Mouse (Mus musculus) limb, embryonic 15.5 days (tissue): Measurements from ENCODE around the gene Frmd7. TPM values are rescaled to one million over a fixed set of nuclear protein-coding genes. Genes with fewer than 3 reads are reported as not detected.

Experiments
- ATAC-seq: fragments of 200-750 bp; cut with Nextera tagmentation; 2 replicates; pipeline ENCODE4 v1.8.0; 2017; ENCODE audit warnings: low read depth, moderate TSS enrichment; ENCODE audit not compliant: insufficient number of reproducible peaks, low FRiP score, low TSS enrichment
- H3K27ac ChIP-seq: fragments of 300-500 bp; sonication (generic); 2 replicates; pipeline ENCODE4 v1.5.1; 2015; ENCODE audit warnings: moderate library complexity, mild to moderate bottlenecking, inconsistent platforms
- H3K27me3 ChIP-seq: fragments of 300-500 bp; sonication (generic); 2 replicates; pipeline ENCODE4 v1.6.1; 2015; ENCODE audit warnings: inconsistent platforms
- H3K36me3 ChIP-seq: fragments of 300-500 bp; sonication (generic); 2 replicates; pipeline ENCODE4 v1.6.1; 2015; ENCODE audit warnings: inconsistent platforms
- H3K4me1 ChIP-seq: fragments of 300-500 bp; sonication (generic); 2 replicates; pipeline ENCODE4 v1.6.1; 2015; ENCODE audit warnings: inconsistent platforms
- H3K4me2 ChIP-seq: fragments of 300-500 bp; sonication (generic); 2 replicates; pipeline ENCODE4 v1.6.1; 2015; ENCODE audit warnings: mild to moderate bottlenecking, inconsistent platforms
- H3K4me3 ChIP-seq: fragments of 300-500 bp; sonication (generic); 2 replicates; pipeline ENCODE4 v1.5.1; 2015; ENCODE audit warnings: mild to moderate bottlenecking, inconsistent platforms
- H3K9ac ChIP-seq: fragments of 300-500 bp; sonication (generic); 2 replicates; pipeline ENCODE4 v1.6.1; 2015; ENCODE audit warnings: inconsistent platforms
- H3K9me3 ChIP-seq: fragments of 300-500 bp; sonication (generic); 2 replicates; pipeline ENCODE4 v1.6.1; 2016; ENCODE audit warnings: inconsistent platforms
- WGBS: fragments of 180-500 bp; shearing (Covaris S2); methylation state at CpG from one replicate; pipeline ENCODE4 v1.1.7; 2015; 5-methylcytosine and 5-hydroxymethylcytosine counted together
- polyA plus RNA-seq: library from polyadenylated mRNA; unstranded; fragments of >200 nt; fragmentation: Nextera tagmentation; extraction: Ambion mirVana; gene quantifications from 2 replicates; pipeline ENCODE4 v1.2.1, GENCODE M21; 2015

Frmd7 gene
- polyA plus RNA-seq, 1 experiment from 2014 or later: 0.12 TPM

DNA sequence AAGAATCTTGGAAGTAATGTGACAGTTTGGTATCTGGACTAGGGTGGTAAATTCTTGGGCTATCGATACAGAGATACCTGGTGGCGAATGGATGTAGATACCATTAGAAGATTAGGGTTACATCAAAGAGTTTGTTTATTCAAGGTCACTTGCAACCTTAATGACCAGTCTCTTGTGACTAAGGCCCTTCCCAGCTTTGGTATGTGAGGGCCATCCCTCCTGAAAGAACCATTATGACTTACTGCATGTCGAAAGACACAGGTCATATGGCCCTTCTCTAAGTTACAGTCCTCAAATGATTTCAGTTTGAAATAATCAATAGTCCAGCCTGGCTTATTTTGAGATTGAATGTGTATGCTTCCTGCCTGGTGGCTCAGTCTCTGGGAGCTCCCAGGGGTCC, 5.4 kb downstream of the Frmd7 start:
- 78% methylated on average over 3 of the region's 3 CpGs for WGBS
- no peak overlapping the region for H3K4me2 ChIP-seq
- no peak for ATAC-seq

DNA sequence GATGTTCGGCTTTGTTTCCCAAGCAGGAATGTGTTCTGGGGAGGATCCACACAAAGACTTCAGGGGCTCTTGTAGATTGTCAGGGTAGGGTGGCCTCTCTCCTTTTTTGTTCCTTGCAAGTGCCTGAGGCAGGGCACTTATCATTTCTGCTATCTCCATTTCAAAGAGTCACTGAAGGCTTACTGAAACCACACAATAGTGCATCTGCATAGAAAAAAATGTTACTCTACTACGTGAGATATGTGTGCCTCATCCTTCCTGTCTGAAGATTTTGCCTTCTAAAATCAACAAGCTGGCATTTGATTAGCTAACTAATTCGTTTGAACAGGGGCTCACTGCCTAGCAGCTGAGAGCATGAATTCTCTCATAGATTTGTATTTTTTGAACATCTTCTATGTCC, 12.2 kb downstream of the Frmd7 start:
- no peak for ATAC-seq
- no peak overlapping the region for H3K4me3 ChIP-seq
- 54% methylated on average over 3 of the region's 3 CpGs for WGBS
- no peaks in the 10 kb centered on the region for H3K36me3 ChIP-seq
- H3K27ac ChIP-seq: no peak overlapping the region
- no peak overlapping the region for H3K4me2 ChIP-seq
- peaks cover 7% of the 10 kb centered on the region for H3K27me3 ChIP-seq
- H3K4me1 ChIP-seq: no peaks in the 10 kb centered on the region
- H3K9me3 ChIP-seq: no peaks in the 10 kb centered on the region
- no peak overlapping the region for H3K9ac ChIP-seq

More for the DNA sequence above, 5.4 kb downstream of the Frmd7 start:
- H3K4me1 ChIP-seq: no peaks in the 10 kb centered on the region
- H3K36me3 ChIP-seq: no peaks in the 10 kb centered on the region
- no peaks in the 10 kb centered on the region for H3K9me3 ChIP-seq
- H3K4me3 ChIP-seq: no peak overlapping the region
- H3K27me3 ChIP-seq: no peaks in the 10 kb centered on the region; the same call in 1 of the 2 replicates
- no peak overlapping the region for H3K27ac ChIP-seq
- no peak overlapping the region for H3K9ac ChIP-seq

DNA sequence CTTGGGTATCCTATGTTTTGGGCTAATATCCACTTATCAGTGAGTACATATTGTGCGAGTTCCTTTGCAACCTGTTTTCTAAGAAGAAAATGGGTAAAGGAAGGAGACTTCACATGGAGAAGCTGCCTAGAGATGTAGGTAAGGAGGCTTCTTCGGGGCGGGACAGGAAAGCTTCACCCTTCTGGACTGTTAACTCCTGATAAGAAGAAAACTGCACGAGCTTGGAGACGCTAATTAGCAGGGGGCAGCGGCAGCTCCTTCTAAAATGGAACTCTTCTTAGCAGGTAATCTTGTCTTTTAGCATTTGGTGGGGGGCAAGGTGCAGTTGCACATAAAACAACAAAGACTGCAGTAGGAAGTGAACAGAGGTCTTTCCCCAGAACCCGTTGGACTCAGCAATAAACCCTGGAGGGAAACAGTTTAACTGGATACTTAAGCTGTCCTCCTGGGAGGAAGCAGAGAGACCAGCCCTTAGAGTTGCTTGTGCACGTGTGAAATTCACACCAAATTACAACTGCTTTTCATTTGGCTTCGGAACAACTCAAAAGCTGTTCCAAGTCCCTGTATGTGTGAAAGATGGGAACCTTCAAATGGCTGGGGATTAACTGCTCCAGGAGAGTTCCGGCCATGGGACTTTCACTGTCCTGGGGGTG, 15.5 kb downstream of the Frmd7 start:
- Histone ChIP-seq H3K36me3 (no peaks in the 10 kb centered on the region), H3K9me3 (no peaks in the 10 kb centered on the region), H3K27ac (no peak overlapping the region), H3K9ac (no peak overlapping the region), H3K4me1 (no peaks in the 10 kb centered on the region), H3K27me3 (peaks cover 7% of the 10 kb centered on the region; the same call in 1 of the 2 replicates), H3K4me3 (no peak overlapping the region), H3K4me2 (no peak overlapping the region)
- WGBS: 52% methylated on average over 10 of the region's 10 CpGs
- no peak for ATAC-seq

DNA sequence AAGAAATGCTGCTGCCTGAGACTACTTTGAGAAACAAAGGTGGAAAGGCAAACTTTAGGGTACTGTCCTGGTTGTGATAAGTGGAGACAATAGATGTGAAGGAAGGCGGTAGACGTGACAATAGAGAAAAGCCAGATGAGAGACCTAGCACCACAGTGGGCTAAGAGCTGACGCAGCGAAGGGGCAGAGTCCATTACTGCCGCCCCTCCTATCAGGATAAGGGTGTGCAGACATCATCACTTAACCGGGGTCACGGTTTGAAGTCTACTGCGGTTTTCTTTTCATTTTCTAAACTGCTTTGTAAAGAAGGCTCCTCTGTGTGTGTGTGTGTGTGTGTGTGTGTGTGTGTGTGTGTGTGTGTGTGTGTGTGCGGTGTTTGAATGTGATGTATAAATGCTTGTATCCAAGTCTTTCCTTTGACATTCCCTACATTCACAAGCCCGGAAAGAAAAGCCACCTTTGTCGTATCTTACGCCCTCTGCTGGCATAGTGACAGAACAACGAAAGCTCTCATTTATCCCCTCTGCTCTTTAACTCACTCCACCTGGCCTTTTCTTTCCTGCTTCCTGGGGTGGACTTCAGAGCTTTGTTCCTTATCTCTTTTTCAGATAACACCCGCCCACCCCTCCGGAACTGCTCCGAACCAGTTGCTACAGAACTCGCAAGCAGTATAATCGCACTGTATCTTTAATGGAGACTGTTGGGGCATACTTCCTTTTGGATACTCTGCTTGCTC, 17.7 kb downstream of the Frmd7 start:
- WGBS: 57% methylated on average over 18 of the region's 18 CpGs
- Histone ChIP-seq H3K4me2 (no peak overlapping the region), H3K4me3 (no peak overlapping the region), H3K4me1 (no peaks in the 10 kb centered on the region), H3K36me3 (no peaks in the 10 kb centered on the region), H3K9ac (no peak overlapping the region), H3K9me3 (no peaks in the 10 kb centered on the region), H3K27ac (no peak overlapping the region), H3K27me3 (0 out of 2 replicates have a peak, but pooled peaks cover 4% of the 10 kb centered on the region)
- no peak for ATAC-seq

DNA sequence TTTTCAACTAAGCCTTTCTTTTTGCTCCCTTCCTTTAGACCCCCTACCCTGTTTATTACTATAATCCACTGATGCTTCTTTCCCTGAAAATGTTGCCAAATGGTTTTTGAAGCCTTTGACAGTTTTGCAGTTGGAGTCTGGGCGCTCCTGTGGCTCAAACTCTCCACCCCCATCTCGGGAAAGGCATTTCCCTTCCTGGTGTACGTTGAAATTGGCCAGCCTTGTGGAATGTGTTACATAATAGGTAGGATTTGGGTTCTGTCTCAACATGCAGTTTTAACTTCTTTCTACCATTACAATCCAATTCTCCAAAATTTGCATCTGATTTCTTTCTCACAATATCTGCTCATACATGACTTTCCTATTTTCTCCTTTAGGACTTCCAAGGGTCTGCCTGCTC, 23.8 kb downstream of the Frmd7 start:
- ATAC-seq: no peak
- Histone ChIP-seq H3K36me3 (no peaks in the 10 kb centered on the region), H3K27me3 (no peaks in the 10 kb centered on the region; the same call in 1 of the 2 replicates), H3K27ac (no peak overlapping the region), H3K4me1 (no peaks in the 10 kb centered on the region; the same call in 1 of the 2 replicates), H3K4me3 (no peak overlapping the region), H3K9me3 (no peaks in the 10 kb centered on the region), H3K4me2 (no peak overlapping the region), H3K9ac (no peak overlapping the region)
- WGBS: 35% methylated on average over 3 of the region's 3 CpGs

DNA sequence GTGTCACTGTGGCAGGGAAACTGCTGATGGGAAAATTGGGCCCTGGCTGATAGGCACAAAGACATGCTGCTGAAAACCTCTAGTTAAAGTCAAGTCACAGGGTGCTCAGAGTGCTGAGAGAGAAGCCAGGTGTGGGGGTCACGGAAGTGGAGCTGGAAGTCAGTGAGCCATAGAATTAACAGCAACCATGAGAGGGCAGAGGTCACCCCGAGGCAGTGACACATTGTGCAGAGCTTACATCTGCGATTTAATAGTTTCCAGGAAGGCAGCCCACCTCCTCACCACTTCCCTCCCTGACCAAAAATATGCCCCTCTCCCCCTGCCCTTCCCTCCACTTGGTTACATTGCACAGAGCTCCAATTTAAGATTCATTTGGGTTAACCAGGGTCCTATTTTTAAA, 25.1 kb downstream of the Frmd7 start:
- H3K27ac ChIP-seq: no peak overlapping the region
- no peaks in the 10 kb centered on the region; the same call in 1 of the 2 replicates for H3K4me1 ChIP-seq
- H3K9ac ChIP-seq: no peak overlapping the region
- H3K9me3 ChIP-seq: no peaks in the 10 kb centered on the region
- ATAC-seq: no peak
- no peak overlapping the region for H3K4me3 ChIP-seq
- 44% methylated on average over 3 of the region's 3 CpGs for WGBS
- H3K4me2 ChIP-seq: no peak overlapping the region
- H3K27me3 ChIP-seq: no peaks in the 10 kb centered on the region; the same call in 1 of the 2 replicates
- H3K36me3 ChIP-seq: no peaks in the 10 kb centered on the region

DNA sequence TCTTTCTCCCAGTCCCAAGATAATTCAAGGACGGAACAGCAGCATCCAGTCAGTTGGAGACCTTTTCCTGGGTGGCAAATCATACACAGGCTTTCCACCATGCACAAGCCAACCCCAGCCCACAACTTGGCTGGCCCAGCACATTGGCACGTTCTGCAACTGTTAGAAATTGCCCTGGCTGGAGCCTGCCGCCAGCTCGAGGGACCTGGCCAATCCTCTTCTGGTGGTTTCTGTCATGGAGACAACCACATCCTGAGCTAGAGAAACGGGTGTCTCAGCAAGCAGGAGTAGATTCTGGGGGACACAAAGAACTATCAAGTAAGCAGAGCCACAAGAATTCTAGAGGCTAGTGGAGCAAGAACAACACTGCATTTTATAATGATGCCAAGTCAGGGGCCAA, 32.6 kb downstream of the Frmd7 start:
- no peaks in the 10 kb centered on the region for H3K27me3 ChIP-seq

DNA sequence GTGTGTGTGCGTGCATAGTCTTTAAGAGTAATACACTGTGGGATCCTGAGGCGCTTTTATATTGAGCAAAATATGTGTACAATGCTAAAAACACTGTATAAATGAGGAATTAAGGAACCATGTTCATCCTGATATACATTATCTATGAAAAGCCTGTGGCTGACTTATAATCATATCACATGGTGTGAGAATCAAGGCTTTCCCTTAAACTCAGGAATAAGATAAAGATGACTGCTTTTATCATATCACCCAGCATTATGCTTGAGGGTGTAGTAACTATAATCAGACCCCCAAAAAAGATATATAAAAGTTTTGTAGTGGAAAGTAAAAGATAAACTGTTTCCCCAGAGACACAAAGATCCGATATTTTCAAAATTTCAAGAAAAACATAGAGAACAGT, 39.0 kb downstream of the Frmd7 start:
- 81% methylated on average over 3 of the region's 3 CpGs for WGBS
- no peak overlapping the region for H3K9ac ChIP-seq

More for the DNA sequence above, 32.6 kb downstream of the Frmd7 start:
- Histone ChIP-seq H3K4me3 (no peak overlapping the region), H3K9ac (no peak overlapping the region), H3K27ac (no peak overlapping the region), H3K36me3 (no peaks in the 10 kb centered on the region), H3K9me3 (no peaks in the 10 kb centered on the region), H3K4me2 (no peak overlapping the region), H3K4me1 (no peaks in the 10 kb centered on the region)
- no peak for ATAC-seq
- 76% methylated on average over 5 of the region's 5 CpGs for WGBS

DNA sequence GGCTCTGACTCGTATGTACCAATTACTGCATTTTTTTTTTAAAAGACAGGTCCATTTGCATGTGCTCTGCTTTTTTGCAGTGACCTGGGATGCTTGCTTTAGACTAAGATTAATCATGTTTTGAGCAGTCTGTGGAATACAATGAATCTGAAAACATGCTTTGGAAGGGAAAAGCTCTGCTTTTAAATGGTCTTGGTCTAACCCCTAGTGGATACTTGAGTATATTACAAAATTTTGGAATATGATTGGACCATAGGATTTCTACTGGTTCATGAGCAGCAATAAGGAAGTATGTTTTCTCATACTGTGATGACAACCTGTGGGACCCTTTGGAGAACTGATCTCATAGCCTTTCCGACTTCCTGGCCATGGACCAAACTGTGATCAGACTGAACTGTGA, 54.5 kb downstream of the Frmd7 start:
- no peak for ATAC-seq
- H3K9ac ChIP-seq: no peak overlapping the region
- 72% methylated on average over 2 of the region's 2 CpGs for WGBS
- no peaks in the 10 kb centered on the region for H3K27me3 ChIP-seq
- H3K9me3 ChIP-seq: no peaks in the 10 kb centered on the region
- no peaks in the 10 kb centered on the region for H3K4me1 ChIP-seq
- no peak overlapping the region for H3K27ac ChIP-seq
- H3K36me3 ChIP-seq: no peaks in the 10 kb centered on the region
- H3K4me3 ChIP-seq: no peak overlapping the region
- H3K4me2 ChIP-seq: no peak overlapping the region

More for the DNA sequence above, 39.0 kb downstream of the Frmd7 start:
- Histone ChIP-seq H3K4me2 (no peak overlapping the region), H3K4me3 (no peak overlapping the region), H3K27me3 (0 out of 2 replicates have a peak, but pooled peaks cover 3% of the 10 kb centered on the region), H3K36me3 (no peaks in the 10 kb centered on the region), H3K27ac (no peak overlapping the region), H3K4me1 (no peaks in the 10 kb centered on the region), H3K9me3 (no peaks in the 10 kb centered on the region)
- no peak for ATAC-seq

DNA sequence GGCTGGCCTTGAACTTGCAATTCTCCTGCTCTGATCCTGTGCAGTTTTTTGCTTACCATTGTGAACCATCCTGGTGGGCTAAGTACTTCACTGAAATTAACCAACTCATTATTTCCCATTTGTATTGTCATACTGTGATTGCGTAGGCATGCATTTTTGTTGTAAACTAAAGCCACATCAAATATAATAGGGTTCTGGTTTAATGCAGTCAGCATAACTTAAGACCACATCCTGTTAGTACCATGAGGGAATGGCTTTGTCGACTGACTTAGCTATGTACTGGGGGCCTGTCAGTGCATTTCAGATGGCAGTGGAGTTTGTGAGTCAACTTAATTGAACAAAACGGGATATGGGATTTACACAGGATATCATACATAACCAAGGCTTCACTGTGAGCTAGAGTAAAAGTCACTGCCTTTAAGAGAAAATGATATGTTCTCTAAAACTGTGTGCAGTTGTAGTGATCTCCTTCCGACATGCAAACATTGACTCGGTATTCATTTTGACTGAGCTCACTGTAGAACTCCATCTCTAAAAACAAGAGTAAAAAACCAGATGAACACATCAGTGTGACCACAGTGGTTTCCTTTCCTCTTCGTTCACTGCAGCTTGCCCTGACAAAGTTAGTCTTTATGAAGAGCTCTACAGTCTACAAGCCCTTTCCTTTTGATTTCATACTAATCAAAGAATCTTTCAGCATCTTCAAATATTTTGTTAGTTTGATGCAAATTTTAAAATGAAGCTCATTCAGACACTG, 68.1 kb downstream of the Frmd7 start:
- Histone ChIP-seq H3K27ac (no peak overlapping the region), H3K4me2 (no peak overlapping the region), H3K4me3 (no peak overlapping the region), H3K9me3 (no peaks in the 10 kb centered on the region), H3K27me3 (no peaks in the 10 kb centered on the region), H3K36me3 (no peaks in the 10 kb centered on the region), H3K9ac (no peak overlapping the region), H3K4me1 (no peaks in the 10 kb centered on the region)
- WGBS: 71% methylated on average over 6 of the region's 6 CpGs
- ATAC-seq: no peak

DNA sequence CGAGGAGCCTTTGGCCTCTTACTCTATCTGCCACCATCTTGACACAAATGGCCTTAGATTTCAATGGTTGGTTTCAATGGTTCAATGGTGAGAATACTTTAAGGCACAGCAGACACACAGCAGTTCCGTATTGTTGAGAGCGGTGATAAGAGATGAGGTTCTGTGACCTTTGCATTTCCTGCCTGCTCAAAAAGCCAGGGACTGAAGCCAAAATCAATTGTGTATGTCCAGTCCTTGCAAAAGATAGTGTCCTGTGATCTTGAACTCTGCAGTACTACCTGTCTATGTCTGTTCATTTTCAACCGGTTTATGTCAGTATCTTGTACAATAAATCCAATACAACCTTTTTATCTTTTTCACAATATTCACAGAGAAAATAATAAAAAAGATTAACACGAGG, 77.8 kb downstream of the Frmd7 start:
- 80% methylated on average over 5 of the region's 5 CpGs for WGBS
- Histone ChIP-seq H3K36me3 (no peaks in the 10 kb centered on the region), H3K27ac (no peak overlapping the region), H3K4me1 (0 out of 2 replicates have a peak, but pooled peaks cover 3% of the 10 kb centered on the region), H3K9ac (no peak overlapping the region), H3K9me3 (no peaks in the 10 kb centered on the region), H3K4me2 (no peak overlapping the region), H3K4me3 (no peak overlapping the region), H3K27me3 (no peaks in the 10 kb centered on the region)
- ATAC-seq: no peak

DNA sequence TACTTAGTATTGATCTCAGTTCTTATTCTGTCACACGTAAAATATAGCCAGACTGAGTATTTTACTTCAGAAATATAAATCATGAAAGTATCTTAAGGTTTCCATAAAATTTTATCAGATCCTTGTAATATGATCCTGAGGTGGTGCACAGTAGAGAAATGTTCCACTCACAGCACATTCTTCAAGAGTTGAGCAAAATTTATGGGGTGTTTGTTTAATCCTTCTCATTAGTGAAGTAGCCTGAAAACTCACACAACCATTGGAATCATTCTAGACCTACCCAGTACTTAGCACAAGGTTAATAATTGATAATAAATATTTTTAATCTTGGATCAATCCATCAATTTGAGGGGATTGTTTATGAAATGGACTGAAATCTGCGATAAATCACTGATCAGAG, 78.7 kb downstream of the Frmd7 start:
- Histone ChIP-seq H3K36me3 (no peaks in the 10 kb centered on the region), H3K27ac (no peak overlapping the region), H3K4me2 (no peak overlapping the region), H3K9me3 (no peaks in the 10 kb centered on the region), H3K4me3 (no peak overlapping the region), H3K4me1 (0 out of 2 replicates have a peak, but pooled peaks cover 3% of the 10 kb centered on the region), H3K9ac (no peak overlapping the region), H3K27me3 (no peaks in the 10 kb centered on the region)
- ATAC-seq: no peak
- 43% methylated on average over 2 of the region's 2 CpGs for WGBS
